Mouse (Mus musculus): ENCODE data around the gene Ap1m2.
"Not testable (repeated sequence)": the region's sequence is repeated elsewhere in the genome, so short reads cannot be mapped to it uniquely, and the experiment has no call there.

The Ap1m2 gene

GRCm38 (mm10) chr9:21288404-21289336 is 23.5 kb downstream of the Ap1m2 start:
- no peak for DNase-seq (ENCODE audit: low spot score)

GRCm38 (mm10) chr9:21287571-21288402 is 24.4 kb downstream of the Ap1m2 start, which contains the start of gene Kri1:
Gene Kri1 (minus strand): TSS chr9:21287969.
- peak; percentile 96 for DNase-seq (ENCODE audit: low spot score)

GRCm38 (mm10) chr9:21286753-21287152 is 25.4 kb downstream of the Ap1m2 start:
- DNase-seq (ENCODE audit: low spot score) = no peak

GRCm38 (mm10) chr9:21283994-21284393 is 28.1 kb downstream of the Ap1m2 start:
- no peak for DNase-seq (ENCODE audit: low spot score)

GRCm38 (mm10) chr9:21283591-21283990 is 28.5 kb downstream of the Ap1m2 start:
- no peak for DNase-seq (ENCODE audit: low spot score)

- no peak for DNase-seq (ENCODE audit: low spot score)
These were observed 34.4 kb downstream of the Ap1m2 start for GRCm38 (mm10) chr9:21277776-21278175.

GRCm38 (mm10) chr9:21276307-21276706 is 35.8 kb downstream of the Ap1m2 start:
- DNase-seq (ENCODE audit: low spot score) = no peak

- DNase-seq (ENCODE audit: low spot score) = no peak
These were observed 36.4 kb downstream of the Ap1m2 start for GRCm38 (mm10) chr9:21275727-21276126.

GRCm38 (mm10) chr9:21275013-21275710 is 37.0 kb downstream of the Ap1m2 start:
- DNase-seq (ENCODE audit: low spot score) = no peak

- DNase-seq (ENCODE audit: low spot score) = no peak
These were observed 37.8 kb downstream of the Ap1m2 start for GRCm38 (mm10) chr9:21274336-21274735.

GRCm38 (mm10) chr9:21273520-21274228 is 38.5 kb downstream of the Ap1m2 start:
- no peak for DNase-seq (ENCODE audit: low spot score)

- DNase-seq (ENCODE audit: low spot score) = no peak
These were observed 39.0 kb downstream of the Ap1m2 start for GRCm38 (mm10) chr9:21273094-21273493.

GRCm38 (mm10) chr9:21272391-21272790 is 39.7 kb downstream of the Ap1m2 start:
- DNase-seq (ENCODE audit: low spot score) = no peak

GRCm38 (mm10) chr9:21269590-21269989 is 42.5 kb downstream of the Ap1m2 start:
- DNase-seq (ENCODE audit: low spot score) = not testable (repeated sequence)

- no peak for DNase-seq (ENCODE audit: low spot score)
These were observed 43.8 kb downstream of the Ap1m2 start for GRCm38 (mm10) chr9:21268305-21268704.

GRCm38 (mm10) chr9:21266889-21267288 is 45.2 kb downstream of the Ap1m2 start:
- DNase-seq (ENCODE audit: low spot score) = no peak

- DNase-seq (ENCODE audit: low spot score) = no peak
These were observed 46.5 kb downstream of the Ap1m2 start for GRCm38 (mm10) chr9:21265611-21266010.

- peak; percentile 94 for DNase-seq (ENCODE audit: low spot score)
These were observed 47.1 kb downstream of the Ap1m2 start, which contains the start of gene Atg4d for GRCm38 (mm10) chr9:21265000-21265561. Gene Atg4d (plus strand): TSS chr9:21265293.

- DNase-seq (ENCODE audit: low spot score) = peak; percentile 43
These were observed 47.7 kb downstream of the Ap1m2 start for GRCm38 (mm10) chr9:21264272-21264999.

- no peak for DNase-seq (ENCODE audit: low spot score)
These were observed 50.3 kb downstream of the Ap1m2 start for GRCm38 (mm10) chr9:21261831-21262230.

Measured in urinary bladder, postnatal 25 days (tissue).